Mouse (Mus musculus) kidney, adult 9 months (tissue): ENCODE data around the gene Calr.

Experiments used
- DNase-seq: peaks from one replicate; pipeline ENCODE4 v3.0.0; 2022

Calr gene

GRCm38 (mm10) chr8:84846722-84847572 lies at the start of gene Calr:
Gene Calr (minus strand): TSS chr8:84846934.
- DNase-seq: peak; percentile 100

GRCm38 (mm10) chr8:84895963-84896362 lies 49.2 kb upstream of the Calr start:
- no peak for DNase-seq

GRCm38 (mm10) chr8:84893709-84894134 lies 47.0 kb upstream of the Calr start, which contains the start of gene Gcdh:
Gene Gcdh (minus strand): TSS chr8:84893921.
- DNase-seq: peak; percentile 99

GRCm38 (mm10) chr8:84892993-84893708 lies 46.4 kb upstream of the Calr start:
- peak; percentile 86 for DNase-seq

GRCm38 (mm10) chr8:84889141-84889540 lies 42.4 kb upstream of the Calr start:
- no peak for DNase-seq

GRCm38 (mm10) chr8:84888280-84888679 lies 41.5 kb upstream of the Calr start:
- no peak for DNase-seq

GRCm38 (mm10) chr8:84884728-84885127 lies 38.0 kb upstream of the Calr start:
- no peak for DNase-seq

GRCm38 (mm10) chr8:84878915-84879314 lies 32.2 kb upstream of the Calr start:
- DNase-seq: no peak

- DNase-seq: no peak
Measured at GRCm38 (mm10) chr8:84877297-84878035, 30.7 kb upstream of the Calr start.

GRCm38 (mm10) chr8:84874339-84874738 lies 27.6 kb upstream of the Calr start:
- no peak for DNase-seq

GRCm38 (mm10) chr8:84873016-84873415 lies 26.3 kb upstream of the Calr start:
- no peak for DNase-seq

GRCm38 (mm10) chr8:84872309-84872965 lies 25.7 kb upstream of the Calr start:
- DNase-seq: peak; percentile 34

GRCm38 (mm10) chr8:84871376-84872308 lies 24.9 kb upstream of the Calr start, which contains the start of gene Syce2:
Gene Syce2 (plus strand): TSS chr8:84872111.
- peak; percentile 80 for DNase-seq

GRCm38 (mm10) chr8:84856864-84857441 lies 10.2 kb upstream of the Calr start, which contains the start of gene Farsa:
Gene Farsa (plus strand): TSS chr8:84856989.
- peak; percentile 96 for DNase-seq

- DNase-seq: no peak
Measured at GRCm38 (mm10) chr8:84856434-84856833, 9.7 kb upstream of the Calr start.

- no peak for DNase-seq
Measured at GRCm38 (mm10) chr8:84847684-84848435, 1.1 kb upstream of the Calr start.

GRCm38 (mm10) chr8:84846094-84846721 lies 526 bp downstream of the Calr start:
- DNase-seq: no peak

- DNase-seq: peak; percentile 50
Measured at GRCm38 (mm10) chr8:84845355-84846093, 1.2 kb downstream of the Calr start.
